Mouse (Mus musculus) lung, postnatal 0 days (tissue): Measurements from ENCODE around the gene Bahcc1. TPM values are rescaled to one million over a fixed set of nuclear protein-coding genes. Genes with fewer than 3 reads are reported as not detected.
A peak's percentile ranks its signal among the peaks of the same experiment; 100 is the strongest.

Source experiments
- ATAC-seq: fragments of 200-750 bp; cut with Nextera tagmentation; 2 replicates; pipeline ENCODE4 v1.8.0; 2017; ENCODE audit warnings: moderate library complexity
- DNase-seq: peaks from one replicate; pipeline ENCODE4 v3.0.0-alpha.2; 2016; ENCODE audit warnings: low spot score
- H3K27ac ChIP-seq: fragments of 300-500 bp; sonication (generic); 2 replicates; pipeline ENCODE4 v1.5.1; 2014; ENCODE audit warnings: antibody characterized with exemption, mild to moderate bottlenecking, low read length, mixed read lengths
- H3K27me3 ChIP-seq: fragments of 300-500 bp; sonication (generic); replicated peaks from 2 replicates; pipeline ENCODE4 v1.6.1; 2014; ENCODE audit warnings: low read length, mixed read lengths; ENCODE audit not compliant: insufficient read depth
- H3K36me3 ChIP-seq: fragments of 300-500 bp; sonication (generic); 2 replicates; pipeline ENCODE4 v1.6.1; 2014; ENCODE audit warnings: low read length, mixed read lengths; ENCODE audit not compliant: insufficient read depth
- H3K4me1 ChIP-seq: fragments of 300-500 bp; sonication (generic); 2 replicates; pipeline ENCODE4 v1.6.1; 2014; ENCODE audit warnings: antibody characterized with exemption, low read depth, low read length, mixed read lengths; ENCODE audit not compliant: insufficient read depth
- H3K4me2 ChIP-seq: fragments of 300-500 bp; sonication (generic); replicated peaks from 2 replicates; pipeline ENCODE4 v1.6.1; 2014; ENCODE audit warnings: low read depth, mild to moderate bottlenecking, low read length, moderate library complexity, mixed read lengths
- H3K4me3 ChIP-seq: fragments of 300-500 bp; sonication (generic); 2 replicates; pipeline ENCODE4 v1.5.1; 2014; ENCODE audit warnings: low read depth, low read length
- H3K9ac ChIP-seq: fragments of 300-500 bp; sonication (generic); replicated peaks from 2 replicates; pipeline ENCODE4 v1.6.1; 2014; ENCODE audit warnings: low read depth, mild to moderate bottlenecking
- H3K9me3 ChIP-seq: fragments of 300-500 bp; sonication (generic); 2 replicates; pipeline ENCODE4 v1.6.1; 2016; ENCODE audit warnings: low read length, mixed read lengths
- CTCF ChIP-seq: IDR thresholded peaks from 2 replicates; pipeline ENCODE4 v1.5.1; 2016; ENCODE audit warnings: antibody characterized with exemption, mild to moderate bottlenecking
- EP300 ChIP-seq: IDR thresholded peaks from 2 replicates; pipeline ENCODE4 v1.6.1; 2016; ENCODE audit warnings: antibody characterized with exemption, mild to moderate bottlenecking, control low read depth
- WGBS: fragments of 180-500 bp; shearing (Covaris S2); extraction: QIAGEN DNeasy Blood & Tissue Kit; methylation state at CpG from one replicate; pipeline ENCODE4 v1.1.7; 2014; 5-methylcytosine and 5-hydroxymethylcytosine counted together
- polyA plus RNA-seq: library from polyadenylated mRNA; unstranded; fragments of >200 nt; fragmentation: Nextera tagmentation; extraction: Ambion mirVana; gene quantifications from 2 replicates; pipeline ENCODE4 v1.2.1, GENCODE M21; 2015

The Bahcc1 gene
- polyA plus RNA-seq, 1 experiment from 2014 or later: 6.6 TPM

GRCm38 (mm10) chr11:120279335-120279734 is 46.6 kb downstream of the Bahcc1 start:
- no peaks in the 10 kb centered on the region for H3K9me3 ChIP-seq
- ATAC-seq (peak; percentile 30), DNase-seq (no peak)
- H3K4me3 ChIP-seq: no peak overlapping the region
- peaks cover 11% of the 10 kb centered on the region; the same call in 1 of the 2 replicates for H3K36me3 ChIP-seq
- H3K27ac ChIP-seq: peak overlapping the region; percentile 27; the same call in 1 of the 2 replicates
- no peak overlapping the region for H3K9ac ChIP-seq
- H3K4me1 ChIP-seq: peaks cover 15% of the 10 kb centered on the region; the same call in 1 of the 2 replicates
- 59% methylated on average over 11 of the region's 11 CpGs for WGBS
- H3K27me3 ChIP-seq: no peaks in the 10 kb centered on the region
- TF ChIP-seq EP300: no peak
- peak; percentile 17 for TF ChIP-seq CTCF
- H3K4me2 ChIP-seq: no peak overlapping the region; the same call in 1 of the 2 replicates

DNA sequence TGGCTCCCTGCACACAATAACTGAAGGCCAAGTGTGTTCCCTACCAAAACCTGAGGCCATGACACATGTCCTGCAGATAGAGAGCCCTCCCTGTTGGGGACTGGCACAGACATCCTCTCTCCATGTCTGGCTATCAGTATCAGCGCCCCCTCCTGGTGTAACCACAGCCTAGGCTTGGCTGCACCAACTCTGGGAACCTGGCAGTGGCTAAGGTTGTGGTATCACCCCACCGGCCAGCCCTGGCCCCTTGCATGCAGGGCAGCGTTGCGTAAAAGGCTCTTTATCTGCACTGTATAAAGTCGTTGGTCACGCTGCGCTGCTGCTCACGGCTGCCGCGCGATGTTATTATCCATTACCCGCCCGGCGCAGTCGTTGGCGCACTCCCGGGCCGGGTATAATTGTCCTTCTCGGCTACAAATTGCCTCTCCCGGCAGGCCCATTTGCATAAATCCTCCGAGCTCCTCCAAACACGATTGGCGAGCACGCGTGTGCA is 47.6 kb downstream of the Bahcc1 start:
- H3K36me3 ChIP-seq: peaks cover 11% of the 10 kb centered on the region

DNA sequence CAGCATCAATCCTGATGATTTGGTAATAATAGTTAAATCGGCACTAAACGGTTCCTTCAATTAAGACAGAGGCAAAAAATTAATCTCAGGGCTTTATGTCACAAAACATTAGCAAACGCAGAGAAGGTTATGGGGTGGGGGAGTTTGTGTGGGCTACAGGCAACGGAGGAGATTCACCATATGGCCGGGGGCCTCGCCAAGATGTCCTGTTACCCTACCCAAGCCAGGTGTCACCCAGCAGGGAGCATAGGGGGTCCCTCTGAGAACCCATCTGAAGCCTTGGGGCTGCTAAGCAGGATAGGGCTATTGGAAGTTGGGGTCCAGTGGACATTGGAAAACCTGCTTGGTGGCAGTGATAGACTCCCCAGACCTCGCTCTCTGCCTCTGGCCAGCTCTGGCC is 48.0 kb downstream of the Bahcc1 start:
- no peak overlapping the region for H3K9ac ChIP-seq
- H3K27ac ChIP-seq: peak overlapping the region; percentile 59; the same call in 1 of the 2 replicates
- 85% methylated on average over 7 of the region's 7 CpGs for WGBS
- no peak overlapping the region for H3K4me2 ChIP-seq
- ATAC-seq (no peak), DNase-seq (no peak)
- H3K27me3 ChIP-seq: no peaks in the 10 kb centered on the region
- H3K9me3 ChIP-seq: no peaks in the 10 kb centered on the region
- no peak overlapping the region for H3K4me3 ChIP-seq
- peaks cover 15% of the 10 kb centered on the region; the same call in 1 of the 2 replicates for H3K4me1 ChIP-seq
- TF ChIP-seq CTCF (no peak), EP300 (no peak)
- H3K36me3 ChIP-seq: peaks cover 12% of the 10 kb centered on the region

More for the DNA sequence above, 47.6 kb downstream of the Bahcc1 start:
- 81% methylated on average over 25 of the region's 25 CpGs for WGBS
- peak; percentile 52 for ATAC-seq
- peak; percentile 78 for TF ChIP-seq CTCF
- TF ChIP-seq EP300: no peak
- DNase-seq: peak; percentile 71
- Histone ChIP-seq H3K9me3 (no peaks in the 10 kb centered on the region), H3K4me2 (no peak overlapping the region; the same call in 1 of the 2 replicates), H3K9ac (no peak overlapping the region), H3K4me1 (peaks cover 15% of the 10 kb centered on the region; the same call in 1 of the 2 replicates), H3K4me3 (no peak overlapping the region), H3K27ac (peak overlapping the region; percentile 47; the same call in 1 of the 2 replicates), H3K27me3 (no peaks in the 10 kb centered on the region)

DNA sequence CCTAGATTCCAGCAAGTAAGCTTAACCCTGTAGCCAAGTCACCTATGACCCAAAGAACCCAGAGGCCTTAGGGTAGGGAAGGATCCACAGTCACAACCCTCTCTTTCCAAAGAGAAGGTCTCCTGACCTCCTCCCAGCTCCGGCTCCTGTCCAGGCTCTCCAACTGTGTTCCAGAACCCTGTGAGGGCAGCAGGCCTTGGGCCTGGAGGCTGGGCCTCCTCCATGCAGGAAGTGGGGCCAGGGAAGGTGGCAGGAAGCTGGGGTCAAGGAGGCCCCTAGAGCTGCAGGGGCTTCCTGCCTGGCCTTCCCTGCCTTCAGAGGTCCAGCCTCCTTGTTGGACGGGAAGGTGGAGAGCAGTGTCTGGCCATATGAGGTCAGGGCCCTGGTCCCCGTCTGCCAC is 48.5 kb downstream of the Bahcc1 start:
- ATAC-seq (0 out of 2 replicates have a peak, but pooled peaks have one; percentile 27), DNase-seq (no peak)
- 71% methylated on average over 3 of the region's 3 CpGs for WGBS
- TF ChIP-seq CTCF (no peak), EP300 (no peak)
- Histone ChIP-seq H3K27ac (peak overlapping the region; percentile 59; the same call in 1 of the 2 replicates), H3K9me3 (no peaks in the 10 kb centered on the region), H3K4me2 (no peak overlapping the region), H3K36me3 (peaks cover 16% of the 10 kb centered on the region; the same call in 1 of the 2 replicates), H3K27me3 (no peaks in the 10 kb centered on the region), H3K9ac (no peak overlapping the region), H3K4me1 (peaks cover 15% of the 10 kb centered on the region; the same call in 1 of the 2 replicates), H3K4me3 (no peak overlapping the region)

DNA sequence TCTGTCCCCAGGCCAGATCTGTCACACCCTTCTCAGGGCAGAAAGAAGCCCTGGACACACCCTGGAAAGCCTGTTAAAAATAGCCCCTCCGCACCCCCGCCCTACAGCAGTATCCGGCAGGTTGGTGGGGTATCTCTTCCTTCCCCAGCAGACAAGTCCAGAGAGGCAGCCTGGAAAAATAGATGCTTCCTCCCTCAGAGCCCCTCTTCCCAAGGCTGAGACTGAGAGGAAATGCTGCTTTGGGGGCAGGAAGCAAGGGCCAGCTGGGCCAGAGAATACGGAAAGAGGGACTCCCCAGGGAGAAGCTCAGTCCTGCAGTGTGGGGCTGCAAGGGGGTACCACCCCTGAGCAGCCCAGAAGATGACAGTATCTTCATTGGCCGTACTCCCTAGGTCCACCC is 50.8 kb downstream of the Bahcc1 start:
- Histone ChIP-seq H3K9ac (no peak overlapping the region), H3K27me3 (no peaks in the 10 kb centered on the region), H3K27ac (peak overlapping the region; percentile 51; the same call in 1 of the 2 replicates), H3K9me3 (no peaks in the 10 kb centered on the region), H3K4me1 (peaks cover 15% of the 10 kb centered on the region; the same call in 1 of the 2 replicates), H3K4me2 (no peak overlapping the region), H3K4me3 (no peak overlapping the region), H3K36me3 (peaks cover 26% of the 10 kb centered on the region; the same call in 1 of the 2 replicates)
- TF ChIP-seq EP300: peak; percentile 78
- no peak for TF ChIP-seq CTCF
- whole genome bisulfite sequencing: 71% methylated on average over 5 of the region's 5 CpGs
- peak; percentile 43 for ATAC-seq
- DNase-seq: no peak

DNA sequence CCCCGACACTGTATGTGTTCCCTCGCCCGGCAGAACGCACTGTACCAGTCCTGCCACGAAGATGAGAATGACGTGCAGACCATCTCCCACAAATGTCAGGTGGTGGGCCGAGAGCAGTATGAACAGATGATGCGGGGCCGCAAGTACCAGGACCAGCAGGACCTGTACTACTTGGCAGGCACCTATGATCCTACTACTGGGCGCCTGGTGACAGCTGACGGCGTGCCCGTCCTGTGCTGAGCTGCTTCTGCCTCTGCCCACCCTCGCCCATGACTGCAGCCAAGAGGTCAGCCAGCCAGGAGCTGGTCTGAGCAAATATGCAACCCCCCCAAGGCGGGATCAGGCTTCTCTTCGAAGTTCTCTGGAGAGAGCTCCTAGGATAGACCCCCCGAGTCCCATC is 56.9 kb downstream of the Bahcc1 start:
- no peaks in the 10 kb centered on the region for H3K9me3 ChIP-seq
- H3K4me1 ChIP-seq: peaks cover 8% of the 10 kb centered on the region; the same call in 1 of the 2 replicates
- WGBS: 94% methylated on average over 16 of the region's 17 CpGs
- no peak overlapping the region for H3K9ac ChIP-seq
- no peaks in the 10 kb centered on the region for H3K27me3 ChIP-seq
- no peak overlapping the region for H3K4me2 ChIP-seq
- DNase-seq (no peak), ATAC-seq (no peak)
- TF ChIP-seq CTCF (no peak), EP300 (no peak)
- no peak overlapping the region for H3K27ac ChIP-seq
- H3K36me3 ChIP-seq: peaks cover 26% of the 10 kb centered on the region; the same call in 1 of the 2 replicates
- no peak overlapping the region for H3K4me3 ChIP-seq
